Mouse (Mus musculus) brain, embryonic 14.5 days (tissue): Measurements from ENCODE around the gene Isl2.

ENCODE experiments used
- CTCF ChIP-seq: fragments of 200-500 bp; IDR thresholded peaks from 2 replicates; pipeline ENCODE4 v1.5.1; 2012; ENCODE audit warnings: inconsistent platforms, mild to moderate bottlenecking, moderate library complexity, borderline replicate concordance; ENCODE audit not compliant: insufficient read depth, insufficient read length; ENCODE audit errors: extremely low read depth
- POLR2A ChIP-seq: fragments of 200-500 bp; IDR thresholded peaks from 2 replicates; pipeline ENCODE4 v1.6.1; 2012; ENCODE audit warnings: mild to moderate bottlenecking, inconsistent platforms, borderline replicate concordance; ENCODE audit not compliant: poor library complexity, insufficient read depth, insufficient read length, severe bottlenecking; ENCODE audit errors: extremely low read depth

GRCm38 (mm10) chr9:55507922-55508321 lies 30.6 kb upstream of the Isl2 start:
- TF ChIP-seq POLR2A (no peak), CTCF (no peak)
